Mouse (Mus musculus): ENCODE measurements around the gene Mrpl22. TPM values are rescaled to one million over a fixed set of nuclear protein-coding genes. Genes with fewer than 3 reads are reported as not detected.
A peak's percentile ranks its signal among the peaks of the same experiment; 100 is the strongest.
"Not testable (repeated sequence)": the region's sequence is repeated elsewhere in the genome, so short reads cannot be mapped to it uniquely, and the experiment has no call there.

The Mrpl22 gene
- polyA plus RNA-seq, 1 experiment from 2014 or later = 135 TPM

DNA sequence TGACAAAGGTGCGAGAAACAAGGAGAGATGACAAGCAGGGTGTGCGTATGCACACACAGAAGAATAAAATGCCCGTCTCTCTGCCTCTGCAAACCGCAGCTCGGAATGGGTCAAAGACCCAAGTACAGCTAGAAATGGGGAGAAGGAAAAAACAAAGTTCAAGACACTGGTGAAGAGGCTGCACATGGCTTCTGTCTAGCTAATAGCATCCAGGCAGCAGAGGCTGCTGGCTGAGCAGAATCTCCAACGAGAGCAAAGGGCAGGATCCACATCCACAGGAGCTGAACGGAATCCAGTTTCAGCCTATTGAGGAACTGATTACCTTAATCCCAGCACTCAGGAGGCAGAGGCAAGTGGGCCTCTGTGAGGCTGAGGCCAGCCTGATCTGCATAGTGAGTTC lies 9.3 kb downstream of the Mrpl22 start:
- no peak overlapping the region for H3K4me2 ChIP-seq
- no peak overlapping the region for H3K9ac ChIP-seq (replicated peaks)
- H3K27me3 ChIP-seq = no peaks in the 10 kb centered on the region
- 91% methylated on average over 7 of the region's 7 CpGs for WGBS
- no peak overlapping the region for H3K4me3 ChIP-seq (replicated peaks)
- peaks cover 47% of the 10 kb centered on the region for H3K36me3 ChIP-seq
- no peak overlapping the region for H3K27ac ChIP-seq
- no peaks in the 10 kb centered on the region for H3K4me1 ChIP-seq (replicated peaks)
- ATAC-seq (ENCODE audit: insufficient number of reproducible peaks, insufficient read depth, low FRiP score, low TSS enrichment, low read depth) = no peak
- H3K9me3 ChIP-seq = no peaks in the 10 kb centered on the region

DNA sequence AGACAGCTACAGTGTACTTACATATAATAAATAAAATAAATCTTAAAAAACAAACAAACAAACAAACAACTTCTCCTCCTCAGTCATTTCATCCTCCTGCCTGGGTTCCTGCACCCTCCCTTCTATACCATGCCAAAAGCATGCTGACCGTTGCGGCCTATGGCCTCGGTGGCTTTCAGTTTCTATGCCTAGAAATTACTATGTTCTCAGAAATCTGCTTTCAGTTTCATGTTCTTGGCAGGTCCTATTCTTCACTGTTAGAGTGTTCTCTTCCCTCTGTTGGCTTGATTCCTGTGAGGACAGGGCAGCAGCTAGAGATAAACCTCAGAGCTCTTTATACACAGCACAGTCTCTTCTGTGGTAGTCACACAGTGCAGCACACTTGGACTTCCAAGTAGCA lies 12.1 kb downstream of the Mrpl22 start:
- Histone ChIP-seq H3K4me3 (replicated peaks) (no peak overlapping the region), H3K9me3 (no peaks in the 10 kb centered on the region), H3K4me2 (no peak overlapping the region), H3K9ac (replicated peaks) (no peak overlapping the region), H3K4me1 (replicated peaks) (no peaks in the 10 kb centered on the region), H3K27ac (no peak overlapping the region), H3K27me3 (no peaks in the 10 kb centered on the region), H3K36me3 (peaks cover 19% of the 10 kb centered on the region)
- ATAC-seq (ENCODE audit: insufficient number of reproducible peaks, insufficient read depth, low FRiP score, low TSS enrichment, low read depth) = no peak
- 91% methylated on average over 3 of the region's 3 CpGs for WGBS

DNA sequence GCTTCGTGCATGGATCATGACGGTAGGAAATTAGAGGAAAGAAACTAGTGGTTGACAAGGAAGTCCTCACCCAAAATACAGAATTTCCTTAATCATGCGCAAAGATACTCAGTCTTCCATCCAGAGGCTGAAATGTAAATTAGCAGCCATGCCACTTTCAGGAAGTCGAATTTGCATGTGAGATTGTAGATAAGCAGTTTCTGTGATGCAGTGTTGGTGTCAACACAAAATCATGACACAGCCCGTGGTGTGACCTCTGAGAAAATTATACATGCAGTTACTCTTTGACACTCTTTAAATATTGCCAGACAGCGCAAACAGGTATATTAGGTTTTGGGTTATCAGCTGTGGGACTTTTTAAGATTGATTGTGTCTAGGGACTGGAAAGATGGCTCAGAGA lies 18.2 kb downstream of the Mrpl22 start:
- H3K27me3 ChIP-seq = no peaks in the 10 kb centered on the region
- H3K4me2 ChIP-seq = no peak overlapping the region
- ATAC-seq (ENCODE audit: insufficient number of reproducible peaks, insufficient read depth, low FRiP score, low TSS enrichment, low read depth) = no peak
- no peak overlapping the region for H3K27ac ChIP-seq
- H3K9me3 ChIP-seq = no peaks in the 10 kb centered on the region
- H3K36me3 ChIP-seq = no peaks in the 10 kb centered on the region
- H3K9ac ChIP-seq (replicated peaks) = no peak overlapping the region
- 92% methylated on average over 6 of the region's 6 CpGs for WGBS
- H3K4me3 ChIP-seq (replicated peaks) = no peak overlapping the region
- no peaks in the 10 kb centered on the region for H3K4me1 ChIP-seq (replicated peaks)

DNA sequence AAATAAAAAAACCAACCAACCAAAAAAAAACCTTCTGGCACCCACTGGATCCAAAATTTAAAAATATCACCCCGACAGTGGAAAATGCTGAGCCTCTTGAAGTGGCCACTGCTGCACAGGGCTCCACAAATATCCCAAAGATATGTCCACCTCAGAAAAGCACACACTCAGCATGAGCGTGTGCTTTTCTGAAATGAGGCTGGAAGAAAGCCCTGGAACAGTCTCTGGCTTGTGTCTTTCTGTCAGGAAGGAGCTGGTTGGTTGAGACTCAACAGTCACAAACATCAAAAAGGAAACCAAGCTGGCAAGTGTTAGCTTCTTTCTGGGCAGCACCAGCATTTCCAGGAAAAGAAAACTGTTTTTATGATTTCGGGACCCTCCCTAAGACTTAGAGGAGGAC lies 21.9 kb downstream of the Mrpl22 start:
- no peaks in the 10 kb centered on the region for H3K36me3 ChIP-seq

DNA sequence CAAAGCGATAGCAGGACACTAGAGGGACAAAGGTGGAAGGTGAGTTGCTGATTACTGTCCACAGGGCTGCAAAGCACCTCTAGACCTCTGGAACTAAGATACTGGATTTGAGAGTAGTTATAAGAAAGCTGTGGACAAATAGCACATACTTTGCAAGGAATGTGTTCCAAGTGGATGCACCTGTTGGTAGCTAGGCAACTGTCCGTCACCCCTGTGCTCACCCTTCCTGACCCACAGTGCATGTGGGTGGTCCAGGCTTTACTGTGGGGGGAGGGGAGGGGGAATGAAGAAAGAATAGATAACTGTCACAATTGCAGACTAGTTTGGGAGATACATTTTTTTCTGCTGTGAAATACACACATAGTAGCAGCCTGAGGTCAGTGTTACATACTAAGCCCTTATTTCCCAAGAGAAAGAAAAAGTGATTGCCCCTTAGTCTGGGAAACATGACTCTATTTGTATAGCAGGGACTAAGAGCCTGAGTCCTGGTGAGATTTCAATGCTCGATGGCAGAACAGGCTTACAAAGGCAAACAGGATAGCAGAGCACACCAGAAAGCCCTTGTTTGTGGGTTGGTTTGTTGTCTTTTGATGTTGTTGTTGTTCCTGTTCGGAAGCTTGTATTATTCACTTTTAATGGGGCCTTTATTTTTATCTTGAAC lies 22.5 kb downstream of the Mrpl22 start:
- H3K9ac ChIP-seq (replicated peaks) = no peak overlapping the region
- 66% methylated on average over 4 of the region's 4 CpGs for WGBS
- H3K9me3 ChIP-seq = no peaks in the 10 kb centered on the region
- no peaks in the 10 kb centered on the region for H3K4me1 ChIP-seq (replicated peaks)
- no peak overlapping the region for H3K4me3 ChIP-seq (replicated peaks)
- ATAC-seq (ENCODE audit: insufficient number of reproducible peaks, insufficient read depth, low FRiP score, low TSS enrichment, low read depth) = no peak
- no peak overlapping the region for H3K27ac ChIP-seq
- no peaks in the 10 kb centered on the region for H3K36me3 ChIP-seq
- H3K4me2 ChIP-seq = no peak overlapping the region
- H3K27me3 ChIP-seq = no peaks in the 10 kb centered on the region

More for the DNA sequence above, 21.9 kb downstream of the Mrpl22 start:
- Histone ChIP-seq H3K4me3 (replicated peaks) (no peak overlapping the region), H3K27ac (no peak overlapping the region), H3K4me1 (replicated peaks) (no peaks in the 10 kb centered on the region), H3K27me3 (no peaks in the 10 kb centered on the region), H3K9me3 (no peaks in the 10 kb centered on the region), H3K9ac (replicated peaks) (no peak overlapping the region), H3K4me2 (no peak overlapping the region)
- ATAC-seq (ENCODE audit: insufficient number of reproducible peaks, insufficient read depth, low FRiP score, low TSS enrichment, low read depth) = no peak
- 70% methylated on average over 3 of the region's 3 CpGs for WGBS

DNA sequence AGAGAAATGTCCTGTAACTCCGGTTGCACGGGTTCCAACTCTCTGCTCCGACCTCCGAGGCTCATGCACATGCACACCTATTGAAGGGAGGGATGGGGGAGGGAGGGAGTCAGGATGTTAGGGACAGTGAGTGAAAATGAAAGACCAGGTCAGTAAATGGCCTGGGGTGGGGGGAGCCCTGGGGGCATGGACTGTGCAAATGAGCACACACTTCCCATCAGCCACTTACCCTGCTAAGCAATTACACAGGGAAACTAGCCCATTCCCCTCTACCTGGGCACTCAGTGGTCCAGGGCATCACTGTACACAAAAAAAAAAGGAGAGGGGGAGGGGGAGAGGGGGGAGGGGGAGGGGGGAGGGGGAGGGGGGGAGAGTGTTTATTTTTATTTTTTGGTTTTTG lies 27.2 kb downstream of the Mrpl22 start:
- WGBS = 77% methylated on average over 4 of the region's 4 CpGs
- no peak for ATAC-seq (ENCODE audit: insufficient number of reproducible peaks, insufficient read depth, low FRiP score, low TSS enrichment, low read depth)
- Histone ChIP-seq H3K27ac (no peak overlapping the region), H3K4me1 (replicated peaks) (no peaks in the 10 kb centered on the region), H3K4me3 (replicated peaks) (peak overlapping the region; percentile 55), H3K9me3 (no peaks in the 10 kb centered on the region), H3K9ac (replicated peaks) (no peak overlapping the region), H3K36me3 (no peaks in the 10 kb centered on the region), H3K4me2 (peak overlapping the region; percentile 73), H3K27me3 (no peaks in the 10 kb centered on the region)

DNA sequence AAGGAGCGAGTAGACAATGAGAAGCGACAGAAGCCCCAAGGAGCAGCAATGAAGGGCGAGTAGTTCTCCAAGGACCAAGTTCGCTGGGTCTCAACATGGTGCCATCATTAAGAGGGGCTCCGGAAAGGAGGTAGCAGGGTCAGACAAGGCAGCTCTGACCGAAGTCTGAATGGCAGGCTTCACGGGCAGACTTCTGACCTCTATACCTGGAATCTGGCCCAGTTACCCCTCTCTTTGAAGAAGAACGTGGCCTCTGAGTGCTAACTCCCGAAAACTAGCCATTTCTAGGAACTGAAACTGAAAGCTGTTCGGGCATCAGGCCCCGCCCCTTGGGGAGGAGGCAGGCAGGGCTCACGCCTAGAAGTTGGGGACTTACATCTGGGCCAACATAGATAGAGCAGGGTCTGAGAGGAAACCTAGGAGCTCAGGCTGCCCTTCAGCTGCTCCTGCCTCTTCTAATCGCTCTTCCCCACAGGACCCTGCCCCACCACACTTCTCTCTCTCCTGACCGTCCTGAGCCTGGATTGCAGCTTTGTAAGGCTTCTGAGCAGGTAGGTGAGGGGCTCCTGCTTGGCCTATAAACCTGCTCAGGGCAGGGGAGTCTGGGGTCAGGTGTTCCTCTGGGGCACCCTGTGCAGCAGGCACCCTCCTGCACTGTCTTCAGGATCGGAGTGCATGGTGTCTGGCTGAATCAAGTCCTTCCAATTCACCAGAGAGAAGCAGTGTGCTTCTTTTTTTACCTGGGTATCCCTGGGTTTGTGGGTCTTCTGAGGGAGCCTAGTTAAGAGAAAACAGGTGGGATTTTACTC lies 28.0 kb downstream of the Mrpl22 start, which contains the start of the genes Igtp and Irgm2:
Gene Igtp (plus strand): TSS at position 328 of the 809 bp plus-strand sequence.
Gene Irgm2 (plus strand): TSS at position 390 of the 809 bp plus-strand sequence.
- not testable (repeated sequence) for ATAC-seq (ENCODE audit: insufficient number of reproducible peaks, insufficient read depth, low FRiP score, low TSS enrichment, low read depth); H3K9me3 ChIP-seq; H3K27me3 ChIP-seq; H3K27ac ChIP-seq; H3K4me1 ChIP-seq (replicated peaks); H3K36me3 ChIP-seq
- Histone ChIP-seq H3K4me3 (replicated peaks) (peak within 1 kb of the TSS; percentile 55), H3K4me2 (peak within 1 kb of the TSS; percentile 73), H3K9ac (replicated peaks) (peak within 1 kb of the TSS; percentile 56)
- WGBS = 11% methylated on average over 14 of the region's 15 CpGs

DNA sequence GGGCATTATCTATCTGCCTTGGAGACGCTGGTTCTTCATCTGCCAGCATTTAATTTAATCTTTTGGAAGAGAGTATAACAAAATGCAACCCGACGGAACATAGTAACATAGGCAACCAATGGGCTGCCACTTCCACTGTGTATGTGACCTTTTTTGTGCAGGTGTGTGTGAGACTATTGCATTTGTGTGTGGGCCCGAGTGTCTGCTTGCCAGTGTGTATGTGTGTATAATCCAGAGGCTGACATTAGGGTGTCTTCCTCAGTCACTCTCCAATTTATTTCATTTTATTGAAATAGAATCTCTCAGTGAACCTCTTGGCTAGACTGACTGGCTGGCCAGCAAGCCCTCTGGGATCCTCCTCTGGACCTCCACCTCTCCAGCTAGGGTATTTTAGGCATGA lies 28.8 kb downstream of the Mrpl22 start:
- Histone ChIP-seq H3K27ac (no peak overlapping the region), H3K9ac (replicated peaks) (no peak overlapping the region), H3K4me2 (no peak overlapping the region), H3K9me3 (no peaks in the 10 kb centered on the region), H3K36me3 (no peaks in the 10 kb centered on the region), H3K4me3 (replicated peaks) (no peak overlapping the region), H3K27me3 (no peaks in the 10 kb centered on the region), H3K4me1 (replicated peaks) (no peaks in the 10 kb centered on the region)
- WGBS = 90% methylated on average over 4 of the region's 4 CpGs
- ATAC-seq (ENCODE audit: insufficient number of reproducible peaks, insufficient read depth, low FRiP score, low TSS enrichment, low read depth) = no peak

DNA sequence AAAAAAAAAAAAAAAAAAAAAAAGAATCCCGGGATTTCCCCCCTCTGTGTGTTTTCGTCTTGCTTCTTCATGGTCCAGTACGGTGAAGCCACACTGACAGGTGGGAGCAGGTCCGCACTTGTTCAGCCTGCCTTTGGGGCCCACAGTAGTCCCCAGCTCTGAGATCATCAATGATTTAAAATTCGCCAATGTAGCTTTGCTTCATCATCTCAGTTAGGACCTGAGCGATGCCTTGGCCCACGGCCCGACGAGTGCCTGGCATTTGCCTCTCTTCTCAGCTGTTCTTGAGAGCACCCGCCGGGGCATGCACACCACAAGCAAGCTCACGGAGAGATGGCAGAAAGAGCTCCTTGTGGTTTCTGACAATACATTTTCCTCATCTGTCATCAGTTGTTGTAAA lies 29.6 kb downstream of the Mrpl22 start:
- WGBS = 84% methylated on average over 12 of the region's 12 CpGs
- no peak overlapping the region for H3K4me3 ChIP-seq (replicated peaks)

DNA sequence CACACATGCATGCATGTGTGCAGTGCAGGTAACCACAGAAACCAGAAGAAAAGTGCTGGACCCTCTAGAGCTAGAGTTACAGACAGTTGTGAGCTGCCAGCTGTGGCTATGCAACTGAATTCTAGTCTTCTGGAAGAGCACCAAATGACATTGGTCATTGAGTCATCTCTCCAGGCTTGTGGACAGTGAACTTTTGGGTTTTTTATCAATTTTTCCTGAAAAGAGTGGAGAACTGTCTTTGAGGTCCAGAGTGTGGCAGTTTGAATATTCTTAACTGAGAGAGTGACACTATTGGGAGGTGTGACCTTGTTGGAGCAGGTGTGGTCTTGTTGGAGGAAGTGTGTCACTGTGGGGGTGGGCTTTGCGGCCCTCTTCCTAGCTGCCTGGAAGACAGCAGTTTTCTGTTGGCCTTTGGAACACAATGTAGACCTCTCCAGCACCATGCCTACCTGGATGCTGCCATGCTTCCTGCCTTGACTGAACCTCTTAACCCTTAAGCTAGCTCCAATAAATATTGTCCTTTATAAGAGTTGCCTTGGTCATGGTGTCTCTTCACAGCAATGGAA lies 38.9 kb downstream of the Mrpl22 start:
- 89% methylated on average over 1 of the region's 1 CpGs for WGBS
- ATAC-seq (ENCODE audit: insufficient number of reproducible peaks, insufficient read depth, low FRiP score, low TSS enrichment, low read depth) = no peak
- no peaks in the 10 kb centered on the region; the same call in 1 of the 2 replicates for H3K27me3 ChIP-seq
- no peaks in the 10 kb centered on the region for H3K36me3 ChIP-seq
- peaks cover 26% of the 10 kb centered on the region for H3K4me1 ChIP-seq (replicated peaks)
- H3K4me2 ChIP-seq = no peak overlapping the region
- H3K27ac ChIP-seq = no peak overlapping the region
- H3K9me3 ChIP-seq = no peaks in the 10 kb centered on the region
- H3K4me3 ChIP-seq (replicated peaks) = no peak overlapping the region
- no peak overlapping the region for H3K9ac ChIP-seq (replicated peaks)

More for the DNA sequence above, 29.6 kb downstream of the Mrpl22 start:
- Histone ChIP-seq H3K27me3 (no peaks in the 10 kb centered on the region), H3K27ac (no peak overlapping the region), H3K36me3 (no peaks in the 10 kb centered on the region), H3K4me1 (replicated peaks) (no peaks in the 10 kb centered on the region), H3K9ac (replicated peaks) (no peak overlapping the region), H3K9me3 (no peaks in the 10 kb centered on the region), H3K4me2 (no peak overlapping the region)
- no peak for ATAC-seq (ENCODE audit: insufficient number of reproducible peaks, insufficient read depth, low FRiP score, low TSS enrichment, low read depth)

DNA sequence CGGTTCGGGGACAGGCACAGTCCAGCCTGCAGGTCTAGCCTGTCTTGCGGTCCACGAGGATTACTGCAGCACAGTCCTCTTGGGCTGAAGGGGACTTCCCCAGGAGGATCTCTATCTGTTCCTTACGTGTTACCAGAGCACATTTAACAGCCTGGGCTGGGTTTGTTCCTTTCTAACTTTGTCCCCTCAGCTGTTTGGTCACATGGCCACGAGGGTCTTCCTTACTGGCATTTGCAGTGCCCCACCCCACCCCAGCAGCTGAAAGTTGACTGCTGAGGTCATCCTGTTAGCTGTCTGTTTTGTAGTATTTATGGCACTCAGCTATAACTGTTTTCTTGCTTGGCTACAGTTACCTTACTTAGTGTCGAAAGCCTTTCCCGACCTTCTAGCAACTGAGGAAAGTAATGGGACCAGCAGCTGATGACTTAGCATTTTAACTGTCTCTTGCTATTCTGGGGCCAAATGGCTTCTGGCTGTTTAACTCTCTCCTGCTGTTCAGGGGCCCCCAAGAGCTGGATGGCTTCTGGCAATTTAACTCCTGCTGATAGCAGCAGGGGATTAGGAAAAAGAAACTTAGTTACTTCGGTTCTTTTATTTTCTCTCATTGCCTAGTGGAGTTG lies 39.7 kb downstream of the Mrpl22 start:
- H3K36me3 ChIP-seq = no peaks in the 10 kb centered on the region
- ATAC-seq (ENCODE audit: insufficient number of reproducible peaks, insufficient read depth, low FRiP score, low TSS enrichment, low read depth) = peak; percentile 35; the same call in 1 of the 2 replicates
- no peaks in the 10 kb centered on the region for H3K9me3 ChIP-seq
- H3K4me2 ChIP-seq = no peak overlapping the region; the same call in 1 of the 2 replicates
- H3K27ac ChIP-seq = 0 out of 2 replicates have a peak overlapping the region, but pooled peaks have one; percentile 36
- H3K9ac ChIP-seq (replicated peaks) = no peak overlapping the region
- 19% methylated on average over 9 of the region's 9 CpGs for WGBS
- H3K27me3 ChIP-seq = no peaks in the 10 kb centered on the region; the same call in 1 of the 2 replicates
- no peak overlapping the region for H3K4me3 ChIP-seq (replicated peaks)
- peaks cover 26% of the 10 kb centered on the region for H3K4me1 ChIP-seq (replicated peaks)
